Mouse (Mus musculus) retina, embryonic 14.5 days (tissue): ENCODE measurements around the gene Gle1.

Experiments used
- DNase-seq: peaks from one replicate; pipeline ENCODE4 v3.0.0-alpha.2; 2015; ENCODE audit warnings: low spot score

The Gle1 gene

DNA sequence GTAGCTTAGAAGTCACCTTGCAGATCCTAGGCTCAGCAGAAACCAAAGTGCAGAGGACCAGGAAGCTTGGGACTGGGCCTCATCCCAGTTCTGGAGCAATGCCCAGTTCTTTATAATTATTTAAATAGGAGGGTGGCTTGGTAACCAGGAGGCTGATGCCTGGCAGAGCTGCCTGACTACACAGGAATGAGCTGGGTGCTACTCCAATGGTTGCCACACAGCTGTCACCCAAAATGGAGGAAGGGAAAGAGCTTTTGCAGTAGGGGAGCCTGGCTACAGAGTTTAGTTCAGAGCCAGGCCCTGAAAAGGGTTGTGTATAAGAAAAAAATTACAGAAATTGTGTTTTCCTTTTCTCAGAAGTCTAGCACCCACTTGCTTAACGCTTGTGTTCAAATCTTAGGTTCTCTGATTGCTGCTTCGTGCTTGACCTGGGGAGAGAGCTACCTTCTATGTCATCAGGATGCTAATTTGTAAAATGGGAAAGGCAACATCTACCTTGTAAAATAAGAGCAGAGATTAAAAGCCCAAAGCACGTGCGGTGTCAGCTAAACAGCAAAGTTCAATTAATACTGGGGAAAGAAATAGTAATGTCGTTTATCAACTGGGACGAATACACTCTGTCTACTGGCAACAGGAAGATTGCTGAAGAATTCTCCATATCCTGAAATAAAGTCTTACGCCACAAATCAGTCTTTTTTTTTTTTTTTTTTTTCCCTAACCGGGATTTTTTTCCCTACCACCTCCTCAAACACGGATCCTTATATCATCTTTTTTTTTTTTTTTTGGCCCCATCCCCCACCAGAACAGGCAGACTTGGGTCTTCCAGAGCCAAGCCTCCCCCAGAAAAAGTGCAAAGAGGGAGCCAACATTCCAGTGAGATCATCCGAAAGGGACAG is 29.4 kb downstream of the Gle1 start:
- DNase-seq, result peak; percentile 29

DNA sequence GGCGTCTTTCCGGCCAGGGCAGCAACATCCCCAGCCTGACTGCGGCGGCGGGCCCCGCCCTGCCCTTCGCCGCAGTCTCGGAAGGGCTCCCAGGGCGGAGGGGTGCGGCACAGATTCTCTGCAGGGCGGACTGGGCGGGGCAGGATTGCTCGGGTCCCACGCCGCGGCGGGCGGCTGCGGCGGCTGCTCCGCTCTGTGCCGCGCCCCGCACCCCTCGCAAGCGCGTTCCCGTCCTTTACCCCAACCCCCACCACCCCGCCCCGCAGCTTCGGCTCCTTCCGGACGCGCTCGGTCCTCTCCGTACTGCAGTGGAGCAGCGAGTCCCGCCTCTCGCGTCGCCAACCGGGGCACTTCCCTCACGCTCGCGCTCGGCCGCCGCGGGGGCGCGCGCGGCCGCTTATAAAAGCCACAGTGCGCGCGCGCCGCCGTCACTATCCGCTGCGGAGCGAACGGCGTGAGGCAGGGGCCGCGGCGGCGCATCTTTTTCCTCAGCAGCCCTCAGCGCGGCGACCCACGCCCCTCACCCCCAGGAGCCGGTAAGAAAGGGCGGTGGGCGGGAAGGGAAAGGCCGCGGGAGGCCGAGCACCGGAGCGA is 30.1 kb downstream of the Gle1 start, which contains the start of gene Sptan1:
TSS of gene Sptan1 (plus strand) at position 311 of the 594 bp plus-strand sequence.
- peak; percentile 95 for DNase-seq

- peak; percentile 56 for DNase-seq
Measured at GRCm38 (mm10) chr2:29965906-29966305, 30.7 kb downstream of the Gle1 start.

DNA sequence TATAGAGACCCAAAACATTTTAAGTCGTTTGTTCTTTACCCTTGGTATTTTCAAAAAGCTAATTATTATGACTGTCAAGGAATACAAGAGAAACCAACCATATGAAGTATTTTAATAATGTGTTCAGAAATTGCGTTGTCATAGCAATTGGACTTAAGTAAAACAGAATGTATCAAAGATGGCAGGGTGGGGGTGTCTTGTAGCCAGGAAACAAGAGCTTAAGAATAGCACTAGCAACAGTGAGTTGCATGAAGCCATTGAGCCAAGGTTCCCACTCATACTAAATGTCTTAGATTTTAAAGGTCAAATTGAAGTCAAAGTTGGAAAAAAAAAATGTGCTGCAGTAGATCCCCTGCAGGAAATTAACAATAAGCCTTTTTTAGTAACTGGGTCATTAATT is 31.6 kb downstream of the Gle1 start:
- no peak for DNase-seq

- peak; percentile 47 for DNase-seq
Measured at GRCm38 (mm10) chr2:29967768-29968167, 32.5 kb downstream of the Gle1 start.

DNA sequence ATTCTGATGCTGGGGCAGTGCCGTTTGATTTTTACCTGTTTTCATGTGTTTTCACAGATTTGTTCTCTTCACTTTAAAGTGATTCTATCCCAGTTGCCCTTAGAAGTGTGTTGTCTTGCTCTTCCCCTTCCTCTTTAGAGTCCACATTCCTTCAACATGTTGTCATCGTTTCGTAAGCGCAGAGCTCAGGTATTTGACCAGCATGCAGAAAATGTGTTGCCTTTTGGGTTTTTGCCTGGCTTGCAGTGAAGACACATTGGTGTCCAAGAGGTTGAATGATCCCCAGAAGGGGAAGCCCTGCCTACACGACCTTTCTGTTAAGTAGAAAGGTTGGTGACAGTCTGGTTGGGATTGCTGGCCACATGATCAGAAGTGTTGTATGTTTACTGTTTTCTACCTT is 33.4 kb downstream of the Gle1 start:
- DNase-seq, result no peak

GRCm38 (mm10) chr2:29971838-29972635 is 36.8 kb downstream of the Gle1 start:
- DNase-seq, result no peak

- no peak for DNase-seq
Measured at GRCm38 (mm10) chr2:29973525-29973924, 38.3 kb downstream of the Gle1 start.

DNA sequence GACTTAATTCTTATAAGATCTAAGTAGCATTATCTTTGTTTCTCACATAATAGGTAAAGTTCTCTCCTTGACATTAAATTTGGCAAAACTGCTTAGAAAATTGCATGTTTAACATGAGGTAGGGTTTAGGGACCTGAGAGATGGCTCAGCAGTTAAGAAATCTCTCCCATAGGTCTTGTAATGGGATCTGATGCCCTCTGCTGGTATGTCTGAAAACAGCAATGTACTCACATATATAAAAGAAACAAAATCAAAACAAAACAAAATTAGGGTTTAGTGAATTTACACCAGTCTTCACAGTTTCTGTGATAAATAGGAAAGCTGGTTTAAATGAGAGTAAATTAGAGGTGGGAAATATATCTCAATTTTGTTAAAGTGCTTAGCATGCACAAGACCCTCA is 42.1 kb downstream of the Gle1 start:
- DNase-seq, result peak; percentile 81

- DNase-seq, result no peak
Measured at GRCm38 (mm10) chr2:29980661-29981060, 45.4 kb downstream of the Gle1 start.

- no peak for DNase-seq
Measured at GRCm38 (mm10) chr2:29991962-29992361, 56.7 kb downstream of the Gle1 start.

- no peak for DNase-seq
Measured at GRCm38 (mm10) chr2:30009101-30009500, 73.9 kb downstream of the Gle1 start.
